Mouse (Mus musculus): ENCODE measurements around the gene Ppard.
"Not testable (repeated sequence)": the region's sequence is repeated elsewhere in the genome, so short reads cannot be mapped to it uniquely, and the experiment has no call there.

Ppard gene

GRCm38 (mm10) chr17:28232475-28233060 is at the start of gene Ppard:
Gene Ppard, plus strand, starts transcription at chr17:28232700.
- DNase-seq (ENCODE audit: low spot score in 2 of 2): peak; percentile 90 to 96

GRCm38 (mm10) chr17:28184971-28185638 is 47.4 kb upstream of the Ppard start:
- DNase-seq (ENCODE audit: low spot score in 2 of 2): no peak

- DNase-seq (ENCODE audit: low spot score in 2 of 2): no peak
Measured at GRCm38 (mm10) chr17:28188313-28188712, 44.2 kb upstream of the Ppard start.

GRCm38 (mm10) chr17:28192754-28193153 is 39.7 kb upstream of the Ppard start:
- DNase-seq (ENCODE audit: low spot score in 2 of 2): no peak

GRCm38 (mm10) chr17:28193559-28193958 is 38.9 kb upstream of the Ppard start:
- no peak for DNase-seq (ENCODE audit: low spot score in 2 of 2)

- DNase-seq (ENCODE audit: low spot score in 2 of 2): no peak
Measured at GRCm38 (mm10) chr17:28195033-28195432, 37.5 kb upstream of the Ppard start.

- no peak for DNase-seq (ENCODE audit: low spot score in 2 of 2)
Measured at GRCm38 (mm10) chr17:28197646-28198045, 34.9 kb upstream of the Ppard start.

- DNase-seq (ENCODE audit: low spot score in 2 of 2): no peak
Measured at GRCm38 (mm10) chr17:28201982-28202381, 30.5 kb upstream of the Ppard start.

- DNase-seq (ENCODE audit: low spot score in 2 of 2): peak in 1 of 2 experiments; percentile 47
Measured at GRCm38 (mm10) chr17:28204052-28204720, 28.3 kb upstream of the Ppard start.

- no peak for DNase-seq (ENCODE audit: low spot score in 2 of 2)
Measured at GRCm38 (mm10) chr17:28205443-28205842, 27.1 kb upstream of the Ppard start.

GRCm38 (mm10) chr17:28207092-28207491 is 25.4 kb upstream of the Ppard start:
- DNase-seq (ENCODE audit: low spot score in 2 of 2): no peak

GRCm38 (mm10) chr17:28207591-28208313 is 24.7 kb upstream of the Ppard start, which contains the start of gene Def6:
Gene Def6, plus strand, starts transcription at chr17:28207778.
- peak in 1 of 2 experiments; percentile 58 for DNase-seq (ENCODE audit: low spot score in 2 of 2)

- DNase-seq (ENCODE audit: low spot score in 2 of 2): no peak
Measured at GRCm38 (mm10) chr17:28208314-28208612, 24.2 kb upstream of the Ppard start.

GRCm38 (mm10) chr17:28209457-28210110 is 22.9 kb upstream of the Ppard start:
- DNase-seq (ENCODE audit: low spot score in 2 of 2): no peak

- DNase-seq (ENCODE audit: low spot score in 2 of 2): no peak
Measured at GRCm38 (mm10) chr17:28211921-28212341, 20.6 kb upstream of the Ppard start.

- no peak for DNase-seq (ENCODE audit: low spot score in 2 of 2)
Measured at GRCm38 (mm10) chr17:28212391-28212790, 20.1 kb upstream of the Ppard start.

- DNase-seq (ENCODE audit: low spot score in 2 of 2): no peak
Measured at GRCm38 (mm10) chr17:28213236-28213635, 19.3 kb upstream of the Ppard start.

- DNase-seq (ENCODE audit: low spot score in 2 of 2): no peak
Measured at GRCm38 (mm10) chr17:28216791-28217190, 15.7 kb upstream of the Ppard start.

GRCm38 (mm10) chr17:28217721-28218649 is 14.5 kb upstream of the Ppard start:
- no peak for DNase-seq (ENCODE audit: low spot score in 2 of 2)

GRCm38 (mm10) chr17:28222463-28222862 is 10.0 kb upstream of the Ppard start:
- DNase-seq (ENCODE audit: low spot score in 2 of 2): not testable (repeated sequence)
